Mouse (Mus musculus): ENCODE measurements around the gene Tmem245.

- TF ChIP-seq EP300 (IDR thresholded peaks at IDR 0.05) (no peak), CTCF (IDR thresholded peaks at IDR 0.05) (no peak)
Measured at GRCm38 (mm10) chr4:56914338-56914737, 32.9 kb downstream of the Tmem245 start.

Measured in lung, postnatal 0 days (tissue).